Mouse (Mus musculus): ENCODE data around the gene Mpig6b. TPM values are rescaled to one million over a fixed set of nuclear protein-coding genes. Genes with fewer than 3 reads are reported as not detected.

Mpig6b gene
- total RNA-seq, 2 experiments from 2014 or later: 0.64 to 0.93 TPM

Other genes with a start within 250 kb of the Mpig6b start
- gene Stk19, start 229.2 kb downstream of the Mpig6b start, total RNA-seq (2023): 10 to 100 TPM; 39.4 to 40.7 TPM
- gene Dxo, start 229.2 kb downstream of the Mpig6b start, total RNA-seq (2023): 10 to 100 TPM; 46.2 to 53.2 TPM
- 10 to 100 TPM; 83.2 to 91.6 TPM for gene Skiv2l, start 216.0 kb downstream of the Mpig6b start, total RNA-seq (2023)
- 10 to 100 TPM; 24.1 to 27.8 TPM for gene Nelfe, start 215.8 kb downstream of the Mpig6b start, total RNA-seq (2023)
- gene Cfb, start 203.7 kb downstream of the Mpig6b start, total RNA-seq (2023): under 1 TPM; 0.64 to 0.73 TPM
- gene Zbtb12, start 186.7 kb downstream of the Mpig6b start, total RNA-seq (2023): 1 to 10 TPM; 2.7 to 2.8 TPM
- gene Gm20547, start 184.1 kb downstream of the Mpig6b start, total RNA-seq (2023): not detected
- gene C2, start 167.9 kb downstream of the Mpig6b start, total RNA-seq (2023): 1 to 10 TPM in 1 of 2 experiments, under 1 TPM in 1; 0.22 to 1.6 TPM
- 10 to 100 TPM; 58.0 to 71.6 TPM for gene Ehmt2, start 167.7 kb downstream of the Mpig6b start, total RNA-seq (2023)
- under 1 TPM in 1 of 2 experiments, not detected in 1; 0.24 TPM for gene Slc44a4, start 151.7 kb downstream of the Mpig6b start, total RNA-seq (2023)
- 10 to 100 TPM; 71.5 to 75.3 TPM for gene Neu1, start 134.9 kb downstream of the Mpig6b start, total RNA-seq (2023)
- gene Hspa1b, start 106.9 kb downstream of the Mpig6b start, total RNA-seq (2023): 10 to 100 TPM in 1 of 2 experiments, 1 to 10 TPM in 1; 6.4 to 28.6 TPM
- gene Gm20481, start 96.3 kb downstream of the Mpig6b start, total RNA-seq (2023): not detected
- gene Hspa1a, start 94.0 kb downstream of the Mpig6b start, total RNA-seq (2023): 10 to 100 TPM; 14.6 to 41.1 TPM
- not detected for gene Hspa1l, start 93.5 kb downstream of the Mpig6b start, total RNA-seq (2023)
- gene Lsm2, start 84.3 kb downstream of the Mpig6b start, total RNA-seq (2023): 10 to 100 TPM; 29.9 to 39.2 TPM
- gene Vars, start 65.2 kb downstream of the Mpig6b start, total RNA-seq (2023): 10 to 100 TPM; 61.3 to 70.3 TPM
- not detected for gene Vwa7, start 49.6 kb downstream of the Mpig6b start, total RNA-seq (2023)
- gene Sapcd1, start 38.2 kb downstream of the Mpig6b start, total RNA-seq (2023): under 1 TPM; 0.82 to 0.84 TPM
- gene Msh5, start 19.4 kb downstream of the Mpig6b start, total RNA-seq (2023): 1 to 10 TPM; 6.7 to 8.8 TPM
- gene Clic1, start 16.2 kb downstream of the Mpig6b start, total RNA-seq (2023): 100 to 1,000 TPM; 271 to 302 TPM
- gene Ddah2, start 7.1 kb downstream of the Mpig6b start, total RNA-seq (2023): 1 to 10 TPM; 3.4 to 4.6 TPM
- gene Ly6g6c, start 796 bp downstream of the Mpig6b start, total RNA-seq (2023): not detected
- not detected for gene Ly6g6e, start 10.7 kb upstream of the Mpig6b start, total RNA-seq (2023)
- gene Ly6g6d, start 11.9 kb upstream of the Mpig6b start, total RNA-seq (2023): not detected
- gene Ly6g6f, start 19.4 kb upstream of the Mpig6b start, total RNA-seq (2023): under 1 TPM; 0.31 to 0.55 TPM
- gene Abhd16a, start 23.1 kb upstream of the Mpig6b start, total RNA-seq (2023): 10 to 100 TPM; 48.8 to 54.6 TPM
- not detected for gene Ly6g5c, start 42.1 kb upstream of the Mpig6b start, total RNA-seq (2023)
- gene Ly6g5b, start 49.2 kb upstream of the Mpig6b start, total RNA-seq (2023): 10 to 100 TPM; 15.2 to 16.0 TPM
- 10 to 100 TPM; 25.6 to 26.4 TPM for gene Gpank1, start 55.3 kb upstream of the Mpig6b start, total RNA-seq (2023)
- 100 to 1,000 TPM; 171 to 190 TPM for gene Csnk2b, start 55.9 kb upstream of the Mpig6b start, total RNA-seq (2023)
- 10 to 100 TPM; 17.0 to 23.1 TPM for gene D17H6S53E, start 60.2 kb upstream of the Mpig6b start, total RNA-seq (2023)
- not detected for gene Apom, start 65.9 kb upstream of the Mpig6b start, total RNA-seq (2023)
- gene Bag6, start 69.0 kb upstream of the Mpig6b start, total RNA-seq (2023): 100 to 1,000 TPM; 245 to 298 TPM
- gene Prrc2a, start 98.7 kb upstream of the Mpig6b start, total RNA-seq (2023): 100 to 1,000 TPM; 187 TPM
- 10 to 100 TPM; 15.4 to 17.4 TPM for gene Aif1, start 109.9 kb upstream of the Mpig6b start, total RNA-seq (2023)
- gene Lst1, start 122.3 kb upstream of the Mpig6b start, total RNA-seq (2023): 100 to 1,000 TPM; 614 to 632 TPM
- gene Ltb, start 128.3 kb upstream of the Mpig6b start, total RNA-seq (2023): 10 to 100 TPM; 89.3 to 97.8 TPM
- 10 to 100 TPM; 62.5 to 72.6 TPM for gene Tnf, start 135.8 kb upstream of the Mpig6b start, total RNA-seq (2023)
- under 1 TPM in 1 of 2 experiments, not detected in 1; 0.26 TPM for gene Lta, start 139.2 kb upstream of the Mpig6b start, total RNA-seq (2023)
- under 1 TPM in 1 of 2 experiments, not detected in 1; 0.75 TPM for gene Gm16181, start 154.7 kb upstream of the Mpig6b start, total RNA-seq (2023)
- 1 to 10 TPM; 2.2 to 3.4 TPM for gene Atp6v1g2, start 167.5 kb upstream of the Mpig6b start, total RNA-seq (2023)
- gene Nfkbil1, start 169.6 kb upstream of the Mpig6b start, total RNA-seq (2023): 10 to 100 TPM; 21.5 to 22.1 TPM
- gene Ddx39b, start 175.6 kb upstream of the Mpig6b start, total RNA-seq (2023): 100 to 1,000 TPM; 206 to 207 TPM
- 1,000 to 10,000 TPM; 1,338 to 1,458 TPM for gene H2-D1, start 196.5 kb upstream of the Mpig6b start, total RNA-seq (2023)